Mouse (Mus musculus): ENCODE measurements around the gene Kel. TPM values are rescaled to one million over a fixed set of nuclear protein-coding genes. Genes with fewer than 3 reads are reported as not detected.

Gene Kel
- polyA plus RNA-seq, 1 experiment from 2014 or later, result 11.1 TPM

DNA sequence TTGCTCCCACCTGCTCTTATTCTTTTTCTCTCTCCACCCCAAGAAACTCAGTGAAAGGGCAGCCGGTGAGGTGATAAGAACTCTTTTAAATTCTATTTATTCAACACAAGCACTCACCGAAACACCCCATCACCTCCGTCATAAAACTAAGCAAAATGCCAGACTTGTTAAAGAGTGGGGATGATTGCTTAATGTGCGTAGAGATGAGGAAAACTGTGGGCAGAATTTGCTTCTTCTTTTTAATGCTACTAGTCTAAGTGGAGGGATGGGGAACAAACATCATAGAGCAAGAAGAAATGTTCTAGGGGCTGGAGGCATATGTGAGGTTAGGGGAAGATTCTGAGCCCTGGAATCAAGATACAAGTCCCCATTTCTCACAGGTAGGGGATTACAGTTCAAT, 61.4 kb downstream of the Kel start:
- Histone ChIP-seq H3K27me3 (no peaks in the 10 kb centered on the region), H3K4me2 (replicated peaks) (no peak overlapping the region), H3K36me3 (no peaks in the 10 kb centered on the region), H3K27ac (no peak overlapping the region), H3K4me1 (no peaks in the 10 kb centered on the region), H3K4me3 (no peak overlapping the region), H3K9me3 (no peaks in the 10 kb centered on the region), H3K9ac (no peak overlapping the region)
- 89% methylated on average over 4 of the region's 4 CpGs for WGBS
- no peak for ATAC-seq (ENCODE audit: insufficient number of reproducible peaks, insufficient read depth, low FRiP score, low TSS enrichment)

DNA sequence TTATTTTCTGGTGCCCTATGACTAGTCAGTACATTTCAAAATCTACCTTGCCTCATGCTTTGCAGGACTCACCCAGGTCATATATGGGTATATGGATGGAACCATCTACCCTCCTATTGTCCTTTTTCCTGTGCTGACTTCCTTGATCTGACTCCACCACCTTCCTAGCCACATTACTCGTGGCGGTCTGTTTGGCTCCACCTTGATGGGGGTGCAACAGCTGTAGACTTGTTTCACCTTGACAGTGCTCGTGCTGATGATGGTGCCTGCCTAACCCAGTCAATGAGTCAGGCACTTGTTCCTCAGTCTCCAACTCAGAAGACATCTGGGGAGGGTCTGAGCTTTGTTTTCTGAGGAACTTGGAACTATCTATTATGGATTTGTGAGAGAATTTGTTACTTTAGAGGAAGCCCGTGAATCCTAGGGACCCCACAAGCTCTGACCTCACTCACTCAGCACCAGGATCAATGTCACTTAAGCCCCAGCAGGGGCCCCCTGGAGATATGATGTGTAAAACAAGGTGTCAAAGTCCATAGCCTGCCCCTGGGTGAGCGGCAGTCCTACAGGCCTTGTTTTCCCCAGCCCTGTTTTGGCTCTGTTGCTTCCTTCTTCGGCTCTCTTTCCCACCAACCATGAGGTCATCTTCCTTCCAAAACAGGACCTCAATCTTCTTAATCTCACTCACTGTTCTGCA, 62.8 kb downstream of the Kel start:
- no peak overlapping the region for H3K9ac ChIP-seq
- no peaks in the 10 kb centered on the region for H3K36me3 ChIP-seq
- H3K4me1 ChIP-seq, result no peaks in the 10 kb centered on the region
- H3K9me3 ChIP-seq, result no peaks in the 10 kb centered on the region
- H3K4me3 ChIP-seq, result no peak overlapping the region
- no peak overlapping the region for H3K4me2 ChIP-seq (replicated peaks)
- no peak overlapping the region for H3K27ac ChIP-seq
- ATAC-seq (ENCODE audit: insufficient number of reproducible peaks, insufficient read depth, low FRiP score, low TSS enrichment), result no peak
- H3K27me3 ChIP-seq, result no peaks in the 10 kb centered on the region
- 83% methylated on average over 6 of the region's 6 CpGs for WGBS

DNA sequence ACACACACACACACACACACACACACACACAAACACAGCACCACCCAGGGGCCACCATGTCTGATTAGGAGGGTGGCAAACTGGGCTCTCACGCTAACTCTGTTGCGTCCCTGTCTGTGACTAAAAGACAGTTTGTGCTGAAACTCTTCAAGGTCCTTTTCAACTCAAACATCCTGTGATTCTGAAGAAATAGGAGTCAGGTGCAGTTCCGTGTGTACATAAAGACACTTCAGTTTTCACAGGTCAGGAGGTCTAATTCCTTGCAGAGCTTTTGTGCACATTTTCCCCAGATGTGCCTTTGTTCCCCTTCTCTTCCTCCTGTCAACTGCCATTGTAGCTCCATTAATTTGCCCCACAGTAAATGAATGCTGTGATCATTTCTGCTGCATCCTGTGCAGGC, 63.7 kb downstream of the Kel start:
- 37% methylated on average over 3 of the region's 3 CpGs for WGBS
- no peak for ATAC-seq (ENCODE audit: insufficient number of reproducible peaks, insufficient read depth, low FRiP score, low TSS enrichment)
- Histone ChIP-seq H3K27me3 (no peaks in the 10 kb centered on the region), H3K4me2 (replicated peaks) (no peak overlapping the region), H3K9ac (no peak overlapping the region), H3K36me3 (no peaks in the 10 kb centered on the region), H3K27ac (no peak overlapping the region), H3K9me3 (no peaks in the 10 kb centered on the region), H3K4me3 (no peak overlapping the region), H3K4me1 (no peaks in the 10 kb centered on the region)

DNA sequence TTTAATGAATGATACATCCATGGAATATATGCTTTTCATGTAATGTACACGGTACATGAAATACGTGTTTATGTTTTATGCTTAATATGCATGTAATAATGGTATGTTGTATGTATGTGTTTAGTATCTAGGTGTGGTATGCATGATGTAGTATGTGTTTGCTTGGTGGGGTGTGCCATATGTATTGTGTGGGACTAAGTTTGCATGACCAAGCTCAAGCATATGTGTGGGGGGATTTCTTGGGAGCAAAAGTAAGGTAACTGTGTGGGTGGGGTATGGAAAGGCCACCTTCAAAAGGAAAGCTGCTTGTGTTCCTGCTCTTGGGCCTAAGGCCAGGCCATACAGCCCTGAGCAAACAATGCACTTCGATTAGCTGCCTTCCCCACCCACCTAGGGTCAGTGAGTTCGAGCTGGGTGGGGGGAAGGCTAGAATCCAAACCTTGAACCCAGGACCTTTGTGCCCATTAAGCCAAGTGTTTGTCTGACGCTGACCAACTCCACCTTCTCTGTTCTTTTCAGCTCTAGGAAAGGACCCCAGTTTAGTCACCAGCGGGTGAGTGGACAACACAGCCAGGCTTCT, 66.1 kb downstream of the Kel start:
- no peaks in the 10 kb centered on the region for H3K4me1 ChIP-seq
- H3K36me3 ChIP-seq, result no peaks in the 10 kb centered on the region
- no peaks in the 10 kb centered on the region for H3K27me3 ChIP-seq
- WGBS, result 75% methylated on average over 6 of the region's 6 CpGs
- H3K9me3 ChIP-seq, result no peaks in the 10 kb centered on the region
- no peak for ATAC-seq (ENCODE audit: insufficient number of reproducible peaks, insufficient read depth, low FRiP score, low TSS enrichment)
- H3K27ac ChIP-seq, result no peak overlapping the region
- H3K4me2 ChIP-seq (replicated peaks), result no peak overlapping the region
- no peak overlapping the region for H3K4me3 ChIP-seq
- no peak overlapping the region for H3K9ac ChIP-seq

DNA sequence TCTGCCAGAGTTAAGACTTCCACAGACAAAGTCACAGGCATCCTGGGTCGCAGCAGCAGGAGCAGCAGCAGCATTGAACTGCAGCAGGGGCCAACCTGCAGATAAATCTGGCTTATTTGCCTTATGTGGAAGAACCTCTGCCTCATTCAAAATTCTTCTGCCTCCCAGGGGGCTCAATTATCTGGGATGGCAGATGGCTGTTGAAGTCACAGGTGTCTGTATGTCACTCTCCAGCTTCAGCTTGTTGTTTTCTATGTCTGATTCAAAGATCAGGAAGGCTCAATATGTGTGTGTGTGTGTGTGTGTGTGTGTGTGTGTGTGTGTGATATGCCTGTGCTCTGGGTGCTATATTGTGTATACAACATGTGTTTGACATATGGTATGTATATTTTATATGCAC, 66.7 kb downstream of the Kel start:
- H3K36me3 ChIP-seq, result no peaks in the 10 kb centered on the region
- H3K9me3 ChIP-seq, result no peaks in the 10 kb centered on the region
- no peak overlapping the region for H3K9ac ChIP-seq
- no peak overlapping the region for H3K27ac ChIP-seq
- H3K4me2 ChIP-seq (replicated peaks), result no peak overlapping the region
- no peaks in the 10 kb centered on the region for H3K4me1 ChIP-seq
- no peak for ATAC-seq (ENCODE audit: insufficient number of reproducible peaks, insufficient read depth, low FRiP score, low TSS enrichment)
- 18% methylated on average over 1 of the region's 1 CpGs for WGBS
- no peak overlapping the region for H3K4me3 ChIP-seq
- H3K27me3 ChIP-seq, result no peaks in the 10 kb centered on the region

Other genes with a start within 250 kb of the Kel start
- not detected in 2 replicates for gene Prss1, start 245.4 kb downstream of the Kel start, polyA plus RNA-seq (2016; fragmentation: Nextera tagmentation; extraction: Ambion mirVana)
- gene Prss2, start 182.6 kb downstream of the Kel start, polyA plus RNA-seq (2016; fragmentation: Nextera tagmentation; extraction: Ambion mirVana), result not detected in 2 replicates
- 25.9 and 27.2 TPM in 2 replicates for gene Ephb6, start 98.9 kb downstream of the Kel start, polyA plus RNA-seq (2016; fragmentation: Nextera tagmentation; extraction: Ambion mirVana)
- gene Trpv6, start 67.9 kb downstream of the Kel start, polyA plus RNA-seq (2016; fragmentation: Nextera tagmentation; extraction: Ambion mirVana), result 0.55 and 1.2 TPM in 2 replicates
- not detected in 2 replicates for gene Trpv5, start 23.6 kb downstream of the Kel start, polyA plus RNA-seq (2016; fragmentation: Nextera tagmentation; extraction: Ambion mirVana)
- gene Llcfc1, start 19.9 kb downstream of the Kel start, polyA plus RNA-seq (2016; fragmentation: Nextera tagmentation; extraction: Ambion mirVana), result not detected in 2 replicates
- 0.09 TPM in 1 of 2 replicates, not detected in the other for gene Olfr459, start 70.8 kb upstream of the Kel start, polyA plus RNA-seq (2016; fragmentation: Nextera tagmentation; extraction: Ambion mirVana)
- not detected in 2 replicates for gene Pip, start 143.2 kb upstream of the Kel start, polyA plus RNA-seq (2016; fragmentation: Nextera tagmentation; extraction: Ambion mirVana)
- gene Sval2, start 148.7 kb upstream of the Kel start, polyA plus RNA-seq (2016; fragmentation: Nextera tagmentation; extraction: Ambion mirVana), result not detected in 2 replicates
- gene Sval1, start 247.3 kb upstream of the Kel start, polyA plus RNA-seq (2016; fragmentation: Nextera tagmentation; extraction: Ambion mirVana), result not detected in 2 replicates